In the genomic region with DNA sequence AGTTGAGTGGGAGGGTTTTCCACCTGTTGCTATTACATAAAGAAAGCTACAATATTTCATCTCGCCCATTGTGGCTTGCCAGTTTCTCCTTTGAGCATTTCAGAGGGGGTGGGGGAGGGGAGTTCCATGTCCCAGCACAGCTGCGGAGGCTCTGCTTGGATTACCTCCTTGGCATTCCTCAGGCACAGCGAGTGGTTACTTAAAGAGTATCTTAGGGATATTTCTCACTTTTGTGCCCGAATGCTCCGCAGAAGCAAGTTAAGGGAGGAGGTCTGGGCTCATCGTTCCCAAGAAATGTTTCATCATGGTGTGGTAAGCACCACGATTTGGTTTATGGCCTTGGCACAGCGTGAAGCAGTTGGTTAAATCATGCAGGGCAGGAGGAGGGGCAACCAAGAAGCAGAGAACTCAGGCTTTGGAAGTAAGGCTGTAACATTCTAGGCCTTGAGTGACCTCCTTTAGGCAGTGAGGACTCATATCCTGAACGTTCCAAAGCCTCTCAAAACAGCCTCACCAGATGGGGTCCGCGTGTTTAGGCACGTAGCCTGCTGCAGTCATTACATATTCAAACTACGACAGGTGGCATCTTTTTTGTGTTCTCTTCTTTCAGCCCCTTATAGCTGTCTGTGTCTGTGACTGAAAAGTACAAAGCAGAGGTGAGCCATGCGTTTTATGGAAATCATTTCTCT, we compare ENCODE assay signal across 8 mouse cellular contexts. TPM values are rescaled to one million over a fixed set of nuclear protein-coding genes. Genes with fewer than 3 reads are reported as not detected.
DNase-seq lines count a peak whose midpoint lies in the region; ATAC-seq and TF ChIP-seq lines count a peak whose summit lies in the region.

No protein-coding gene starts in this region.

- H3K36me3 ChIP-seq in heart, embryonic 12.5 days, result no peaks in the 10 kb centered on the region
- no peaks in the 10 kb centered on the region for H3K36me3 ChIP-seq in ES-E14 (ENCODE audit: control insufficient read depth, insufficient read depth, low read length, poor library complexity, severe bottlenecking)
- no peaks in the 10 kb centered on the region for H3K36me3 ChIP-seq in embryonic facial prominence, embryonic 13.5 days
- H3K36me3 ChIP-seq in limb, embryonic 10.5 days, result no peaks in the 10 kb centered on the region
- H3K36me3 ChIP-seq in thymus, adult 2 months (ENCODE audit: control insufficient read depth, insufficient read depth, low read length), result no peaks in the 10 kb centered on the region

- 0 out of 2 replicates have a peak, but pooled peaks cover 8% of the 10 kb centered on the region for H3K9me3 ChIP-seq in heart, embryonic 12.5 days (replicated peaks)
- no peaks in the 10 kb centered on the region for H3K9me3 ChIP-seq in ES-E14 (ENCODE audit: control insufficient read depth, insufficient read depth, low read depth, low read length)
- no peaks in the 10 kb centered on the region for H3K9me3 ChIP-seq in embryonic facial prominence, embryonic 13.5 days
- no peaks in the 10 kb centered on the region for H3K9me3 ChIP-seq in limb, embryonic 10.5 days (replicated peaks)

- WGBS in heart, embryonic 12.5 days, result 38% methylated on average over 14 of the region's 14 CpGs
- WGBS in embryonic facial prominence, embryonic 13.5 days, result 12% methylated on average over 14 of the region's 14 CpGs
- 26% methylated on average over 14 of the region's 14 CpGs for WGBS in limb, embryonic 10.5 days
- 73% methylated on average over 14 of the region's 14 CpGs for WGBS in thymus, adult 2 months

- H3K9ac ChIP-seq in heart, embryonic 12.5 days, result no peak overlapping the region
- H3K9ac ChIP-seq in ES-E14 (ENCODE audit: insufficient read depth, low read depth, low read length, poor library complexity, severe bottlenecking), result no peak overlapping the region
- H3K9ac ChIP-seq in embryonic facial prominence, embryonic 13.5 days, result no peak overlapping the region

- no peak for ATAC-seq in heart, embryonic 12.5 days (ENCODE audit: insufficient number of reproducible peaks, low FRiP score)
- peak; percentile 43; the same call in 1 of the 2 replicates for ATAC-seq in embryonic facial prominence, embryonic 13.5 days (ENCODE audit: insufficient number of reproducible peaks, insufficient read depth, low FRiP score, low TSS enrichment, low read depth)

- H3K27me3 ChIP-seq in heart, embryonic 12.5 days (replicated peaks), result no peaks in the 10 kb centered on the region
- H3K27me3 ChIP-seq in embryonic facial prominence, embryonic 13.5 days, result no peaks in the 10 kb centered on the region
- no peaks in the 10 kb centered on the region for H3K27me3 ChIP-seq in limb, embryonic 10.5 days (ENCODE audit: low read depth, poor library complexity, severe bottlenecking)
- no peaks in the 10 kb centered on the region for H3K27me3 ChIP-seq in thymus, adult 2 months (ENCODE audit: control insufficient read depth, insufficient read depth, low read length)

- H3K4me3 ChIP-seq in heart, embryonic 12.5 days, result no peak overlapping the region
- H3K4me3 ChIP-seq in ES-E14 (ENCODE audit: insufficient read depth in 1 of 2, low read depth in 1 of 2, low read length in 2 of 2, poor library complexity in 1 of 2, severe bottlenecking in 1 of 2), result no peak overlapping the region
- no peak overlapping the region for H3K4me3 ChIP-seq in embryonic facial prominence, embryonic 13.5 days
- H3K4me3 ChIP-seq in limb, embryonic 10.5 days, result no peak overlapping the region; the same call in 1 of the 2 replicates
- no peak overlapping the region for H3K4me3 ChIP-seq in thymus, adult 2 months (ENCODE audit: control insufficient read depth, insufficient read depth, low read length)

- no peak for TF ChIP-seq POLR2A in thymus, adult 2 months (IDR thresholded peaks at IDR 0.05; ENCODE audit: control insufficient read depth, extremely low read depth, insufficient read depth, low read length, poor library complexity)

- H3K4me1 ChIP-seq in heart, embryonic 12.5 days (replicated peaks), result no peaks in the 10 kb centered on the region
- H3K4me1 ChIP-seq in ES-E14 (ENCODE audit: control insufficient read depth in 2 of 2, insufficient read depth in 2 of 2, low read length in 2 of 2, poor library complexity in 1 of 2), result peaks cover 2 to 4% of the 10 kb centered on the region in 2 experiments; a peak in 2 of 4 replicates
- H3K4me1 ChIP-seq in embryonic facial prominence, embryonic 13.5 days, result peaks cover 20% of the 10 kb centered on the region
- peaks cover 20% of the 10 kb centered on the region for H3K4me1 ChIP-seq in limb, embryonic 10.5 days
- H3K4me1 ChIP-seq in thymus, adult 2 months (replicated peaks; ENCODE audit: control insufficient read depth, insufficient read depth, low read length), result no peaks in the 10 kb centered on the region

- 0 out of 2 replicates have a peak overlapping the region, but pooled peaks have one; percentile 10 for H3K4me2 ChIP-seq in heart, embryonic 12.5 days
- peak overlapping the region; percentile 31 for H3K4me2 ChIP-seq in embryonic facial prominence, embryonic 13.5 days

- no peak overlapping the region for H3K27ac ChIP-seq in heart, embryonic 12.5 days (ENCODE audit: poor library complexity, severe bottlenecking)
- no peak overlapping the region for H3K27ac ChIP-seq in ES-E14 (ENCODE audit: insufficient read depth, low read depth, low read length, poor library complexity, severe bottlenecking)
- peak overlapping the region; percentile 69 for H3K27ac ChIP-seq in embryonic facial prominence, embryonic 13.5 days
- peak overlapping the region; percentile 56; the same call in 1 of the 2 replicates for H3K27ac ChIP-seq in limb, embryonic 10.5 days
- H3K27ac ChIP-seq in thymus, adult 2 months (ENCODE audit: control insufficient read depth, insufficient read depth, low read length), result no peak overlapping the region

- in situ Hi-C loops in ES-E14 (cut with MboI; ENCODE audit: low sequenced_read_pairs in 2 of 2, unreplicated experiment in 2 of 2), result no loop called here

- DNase-seq in heart, postnatal 10 days, result no peak
- DNase-seq in ES-E14 (ENCODE audit: low read depth, low spot score), result peak; percentile 12
- peak; percentile 34 for DNase-seq in limb, embryonic 10.5 days (ENCODE audit: low spot score)
- DNase-seq in cerebellum, adult 8-10 months, result no peak
- DNase-seq in cerebellum, adult 11 months, result no peak
- no peak for DNase-seq in thymus, adult 2 months

- intact Hi-C loops in heart, postnatal 10 days (cut with DNase I), result no loop called here

- no peak for TF ChIP-seq CTCF in thymus, adult 2 months (IDR thresholded peaks at IDR 0.05; ENCODE audit: borderline replicate concordance, control insufficient read depth, extremely low read depth, insufficient read depth, low read length, poor library complexity)

TF ChIP-seq in ES-E14, 5 proteins besides CTCF, POLR2A, EP300 and RAD21:
- TF ChIP-seq MAFK (IDR thresholded peaks at IDR 0.05; ENCODE audit: insufficient read depth, low read depth, low read length), result no peak
- TF ChIP-seq ZC3H11A (IDR thresholded peaks at IDR 0.05; ENCODE audit: borderline replicate concordance, low read depth, low read length), result no peak
- no peak for TF ChIP-seq CHD2 (IDR thresholded peaks at IDR 0.05; ENCODE audit: low read depth, low read length)
- no peak for TF ChIP-seq ZNF384 (IDR thresholded peaks at IDR 0.05; ENCODE audit: low read depth, low read length)
- TF ChIP-seq HCFC1 (IDR thresholded peaks at IDR 0.05; ENCODE audit: borderline replicate concordance, insufficient read depth, low read length), result no peak

RNA-seq across cellular contexts. Expression of gene Mylip, which starts 43.9 kb away (rescaled TPM):
- polyA plus RNA-seq in heart, embryonic 12.5 days (2016; fragmentation: Nextera tagmentation; extraction: Ambion mirVana), result 6.3 and 6.9 TPM in 2 replicates
- total RNA-seq in heart, postnatal 10 days (2021), result 10 to 100 TPM; 13.6 to 15.9 TPM
- 2.0 and 2.2 TPM in 2 replicates for total RNA-seq in ES-E14 (2012; rRNA removed)
- polyA plus RNA-seq in embryonic facial prominence, embryonic 13.5 days (2015; fragmentation: Nextera tagmentation; extraction: Ambion mirVana), result 47.1 and 58.1 TPM in 2 replicates
- polyA plus RNA-seq in limb, embryonic 10.5 days (2016; fragmentation: Nextera tagmentation; extraction: Ambion mirVana), result 10.0 and 17.1 TPM in 2 replicates
- 54.0 and 54.2 TPM in 2 replicates for polyA plus RNA-seq in thymus, adult 2 months (2012; rRNA removed)

Comparison
In these comparisons a context has a peak if more than half of its experiments do, and no peak if none do; other contexts are left out.
1. H3K27ac ChIP-seq: peak in embryonic facial prominence, embryonic 13.5 days (single experiment) and limb, embryonic 10.5 days (single experiment); none in heart, embryonic 12.5 days (single experiment), ES-E14 (single experiment) and thymus, adult 2 months (single experiment).
2. DNase-seq: peak in ES-E14 (single experiment) and limb, embryonic 10.5 days (single experiment); none in heart, postnatal 10 days (0 of 2), cerebellum, adult 8-10 months (single experiment), cerebellum, adult 11 months (single experiment) and thymus, adult 2 months (single experiment).